Mouse (Mus musculus) stomach, postnatal 0 days (tissue): Measurements from ENCODE around the gene Polr2b.

Source experiments
- CTCF ChIP-seq: IDR thresholded peaks from 2 replicates; pipeline ENCODE4 v1.5.1; 2016; ENCODE audit warnings: antibody characterized with exemption, low read depth, mild to moderate bottlenecking, moderate library complexity
- EP300 ChIP-seq: optimal IDR thresholded peaks from 2 replicates; pipeline ENCODE3; 2016; ENCODE audit warnings: antibody characterized with exemption

GRCm38 (mm10) chr5:77340033-77340432, 30.1 kb downstream of the Polr2b start:
- no peak for TF ChIP-seq CTCF
- TF ChIP-seq EP300: no peak
